Mouse (Mus musculus): Measurements from ENCODE around the gene Vav1. TPM values are rescaled to one million over a fixed set of nuclear protein-coding genes. Genes with fewer than 3 reads are reported as not detected.
A peak's percentile ranks its signal among the peaks of the same experiment; 100 is the strongest.

Vav1 gene
- polyA plus RNA-seq, 1 experiment: 12.3 TPM

- DNase-seq: no peak
- H3K4me3 ChIP-seq (replicated peaks; ENCODE audit: extremely low read depth, low read depth, low read length): no peak overlapping the region
- H3K4me1 ChIP-seq (ENCODE audit: control insufficient read depth, insufficient read depth, low read length): peaks cover 3% of the 10 kb centered on the region; the same call in 1 of the 2 replicates
- WGBS: 83% methylated on average over 17 of the region's 17 CpGs
- no peak for TF ChIP-seq POLR2A (IDR thresholded peaks at IDR 0.05; ENCODE audit: borderline replicate concordance, extremely low read depth, low read depth, low read length)
Observed at GRCm38 (mm10) chr17:57262901-57263550, 15.9 kb upstream of the Vav1 start.

- H3K4me3 ChIP-seq (replicated peaks; ENCODE audit: extremely low read depth, low read depth, low read length): no peak overlapping the region
- TF ChIP-seq CTCF (IDR thresholded peaks at IDR 0.05; ENCODE audit: insufficient read depth, low read length) (no peak), POLR2A (IDR thresholded peaks at IDR 0.05; ENCODE audit: borderline replicate concordance, extremely low read depth, low read depth, low read length) (no peak)
- WGBS: 53% methylated on average over 2 of the region's 2 CpGs
- no peak for DNase-seq
- peaks cover 3% of the 10 kb centered on the region; the same call in 1 of the 2 replicates for H3K4me1 ChIP-seq (ENCODE audit: control insufficient read depth, insufficient read depth, low read length)
Observed at GRCm38 (mm10) chr17:57264164-57264563, 14.7 kb upstream of the Vav1 start.

- TF ChIP-seq POLR2A (IDR thresholded peaks at IDR 0.05; ENCODE audit: borderline replicate concordance, extremely low read depth, low read depth, low read length): no peak
- TF ChIP-seq CTCF (IDR thresholded peaks at IDR 0.05; ENCODE audit: insufficient read depth, low read length): no peak
- peaks cover 3% of the 10 kb centered on the region; the same call in 1 of the 2 replicates for H3K4me1 ChIP-seq (ENCODE audit: control insufficient read depth, insufficient read depth, low read length)
- 36% methylated on average over 22 of the region's 22 CpGs for WGBS
- DNase-seq: peak; percentile 88
- H3K4me3 ChIP-seq (replicated peaks; ENCODE audit: extremely low read depth, low read depth, low read length): peak overlapping the region; percentile 18
Observed at GRCm38 (mm10) chr17:57264972-57265945, 13.6 kb upstream of the Vav1 start.

- 77% methylated on average over 6 of the region's 6 CpGs for WGBS
- TF ChIP-seq POLR2A (IDR thresholded peaks at IDR 0.05; ENCODE audit: borderline replicate concordance, extremely low read depth, low read depth, low read length) (no peak), CTCF (IDR thresholded peaks at IDR 0.05; ENCODE audit: insufficient read depth, low read length) (no peak)
- H3K4me3 ChIP-seq (replicated peaks; ENCODE audit: extremely low read depth, low read depth, low read length): no peak overlapping the region
- H3K4me1 ChIP-seq (ENCODE audit: control insufficient read depth, insufficient read depth, low read length): peaks cover 3% of the 10 kb centered on the region; the same call in 1 of the 2 replicates
- DNase-seq: no peak
Observed at GRCm38 (mm10) chr17:57267556-57268126, 11.3 kb upstream of the Vav1 start.

- Histone ChIP-seq H3K4me1 (ENCODE audit: control insufficient read depth, insufficient read depth, low read length) (0 out of 2 replicates have a peak, but pooled peaks cover 3% of the 10 kb centered on the region), H3K4me3 (replicated peaks; ENCODE audit: extremely low read depth, low read depth, low read length) (no peak overlapping the region)
- TF ChIP-seq POLR2A (IDR thresholded peaks at IDR 0.05; ENCODE audit: borderline replicate concordance, extremely low read depth, low read depth, low read length) (no peak), CTCF (IDR thresholded peaks at IDR 0.05; ENCODE audit: insufficient read depth, low read length) (no peak)
- DNase-seq: no peak
- WGBS: 60% methylated on average over 9 of the region's 9 CpGs
Observed at GRCm38 (mm10) chr17:57271301-57271700, 7.6 kb upstream of the Vav1 start.

- H3K4me3 ChIP-seq (replicated peaks; ENCODE audit: extremely low read depth, low read depth, low read length): no peak overlapping the region
- WGBS: 42% methylated on average over 7 of the region's 7 CpGs
- TF ChIP-seq CTCF (IDR thresholded peaks at IDR 0.05; ENCODE audit: insufficient read depth, low read length): no peak
- no peak for TF ChIP-seq POLR2A (IDR thresholded peaks at IDR 0.05; ENCODE audit: borderline replicate concordance, extremely low read depth, low read depth, low read length)
- no peak for DNase-seq
- H3K4me1 ChIP-seq (ENCODE audit: control insufficient read depth, insufficient read depth, low read length): 0 out of 2 replicates have a peak, but pooled peaks cover 4% of the 10 kb centered on the region
Observed at GRCm38 (mm10) chr17:57273846-57274245, 5.1 kb upstream of the Vav1 start.

GRCm38 (mm10) chr17:57274686-57275085 lies 4.2 kb upstream of the Vav1 start:
- WGBS: 6% methylated on average over 15 of the region's 15 CpGs
- no peak for DNase-seq
- TF ChIP-seq POLR2A (IDR thresholded peaks at IDR 0.05; ENCODE audit: borderline replicate concordance, extremely low read depth, low read depth, low read length): no peak
- no peak for TF ChIP-seq CTCF (IDR thresholded peaks at IDR 0.05; ENCODE audit: insufficient read depth, low read length)
- Histone ChIP-seq H3K4me1 (ENCODE audit: control insufficient read depth, insufficient read depth, low read length) (0 out of 2 replicates have a peak, but pooled peaks cover 4% of the 10 kb centered on the region), H3K4me3 (replicated peaks; ENCODE audit: extremely low read depth, low read depth, low read length) (peak overlapping the region; percentile 97)

GRCm38 (mm10) chr17:57275111-57275996 lies 3.5 kb upstream of the Vav1 start:
- no peak for TF ChIP-seq CTCF (IDR thresholded peaks at IDR 0.05; ENCODE audit: insufficient read depth, low read length)
- peak; percentile 78; the same call in 1 of the 2 replicates for TF ChIP-seq POLR2A (IDR thresholded peaks at IDR 0.05; ENCODE audit: borderline replicate concordance, extremely low read depth, low read depth, low read length)
- peak overlapping the region; percentile 97 for H3K4me3 ChIP-seq (replicated peaks; ENCODE audit: extremely low read depth, low read depth, low read length)
- 1% methylated on average over 53 of the region's 53 CpGs for WGBS
- 0 out of 2 replicates have a peak, but pooled peaks cover 4% of the 10 kb centered on the region for H3K4me1 ChIP-seq (ENCODE audit: control insufficient read depth, insufficient read depth, low read length)
- DNase-seq: peak; percentile 91
